Mouse (Mus musculus) G1E-ER4 (cell line): Measurements from ENCODE around the gene Ube3b. TPM values are rescaled to one million over a fixed set of nuclear protein-coding genes. Genes with fewer than 3 reads are reported as not detected.
A peak's percentile ranks its signal among the peaks of the same experiment; 100 is the strongest.

Experiments
- GATA1 ChIP-seq: IDR thresholded peaks from one replicate; pipeline ENCODE4 v1.8.0; 2012; ENCODE audit warnings: low read length, inconsistent platforms
- polyA plus RNA-seq: library from polyadenylated mRNA; stranded (reverse); fragments of >175 nt; gene quantifications from 2 replicates; pipeline ENCODE4 v1.2.3, GENCODE M21; 2012

Ube3b gene
- polyA plus RNA-seq, 1 experiment: 77.4 TPM

- TF ChIP-seq GATA1: no peak
Observed at GRCm38 (mm10) chr5:114370371-114370776, 10.0 kb upstream of the Ube3b start.

DNA sequence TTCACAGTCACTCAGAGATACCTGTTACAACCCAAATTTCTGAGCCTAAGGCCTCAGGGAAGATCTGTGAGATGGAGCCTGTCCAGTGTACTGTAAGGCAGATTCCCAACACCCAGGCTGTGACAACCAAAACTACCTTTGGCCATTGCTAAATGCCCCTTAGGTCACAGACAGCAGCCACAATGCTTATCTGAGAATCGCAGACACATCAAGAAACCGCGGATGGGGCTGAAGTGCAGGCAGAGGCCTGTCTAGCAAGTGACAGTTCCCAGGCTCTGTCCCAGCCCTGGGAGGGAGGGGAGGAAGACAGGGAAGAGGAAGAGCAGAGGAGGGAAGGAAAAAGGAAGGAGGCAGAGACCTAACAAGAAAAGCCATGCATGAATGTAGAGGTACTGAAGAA lies 9.1 kb upstream of the Ube3b start:
- peak; percentile 17 for TF ChIP-seq GATA1

GRCm38 (mm10) chr5:114371731-114372473 lies 8.5 kb upstream of the Ube3b start:
- TF ChIP-seq GATA1: no peak

GRCm38 (mm10) chr5:114372565-114372964 lies 7.8 kb upstream of the Ube3b start:
- TF ChIP-seq GATA1: no peak

DNA sequence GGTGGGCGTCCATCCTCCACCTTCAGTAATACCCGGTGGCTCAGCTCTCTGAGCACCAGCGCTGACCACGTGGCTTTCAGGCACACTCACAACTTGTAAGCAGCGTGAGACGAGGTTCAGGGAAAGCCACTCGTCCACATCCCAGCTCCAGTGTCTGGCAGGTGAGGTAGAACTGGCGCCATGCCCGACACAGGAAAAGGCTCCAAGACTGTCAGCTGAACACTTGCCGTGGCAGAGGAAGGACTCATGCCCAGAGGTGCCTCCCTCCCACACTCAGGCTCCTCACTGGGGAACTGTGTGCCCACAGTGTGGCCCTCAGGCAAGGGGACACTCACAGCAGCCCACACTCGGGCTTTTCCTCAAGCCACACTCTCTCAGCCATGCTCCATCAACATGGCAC lies 7.2 kb upstream of the Ube3b start:
- TF ChIP-seq GATA1: no peak

GRCm38 (mm10) chr5:114373581-114373980 lies 6.8 kb upstream of the Ube3b start:
- no peak for TF ChIP-seq GATA1

DNA sequence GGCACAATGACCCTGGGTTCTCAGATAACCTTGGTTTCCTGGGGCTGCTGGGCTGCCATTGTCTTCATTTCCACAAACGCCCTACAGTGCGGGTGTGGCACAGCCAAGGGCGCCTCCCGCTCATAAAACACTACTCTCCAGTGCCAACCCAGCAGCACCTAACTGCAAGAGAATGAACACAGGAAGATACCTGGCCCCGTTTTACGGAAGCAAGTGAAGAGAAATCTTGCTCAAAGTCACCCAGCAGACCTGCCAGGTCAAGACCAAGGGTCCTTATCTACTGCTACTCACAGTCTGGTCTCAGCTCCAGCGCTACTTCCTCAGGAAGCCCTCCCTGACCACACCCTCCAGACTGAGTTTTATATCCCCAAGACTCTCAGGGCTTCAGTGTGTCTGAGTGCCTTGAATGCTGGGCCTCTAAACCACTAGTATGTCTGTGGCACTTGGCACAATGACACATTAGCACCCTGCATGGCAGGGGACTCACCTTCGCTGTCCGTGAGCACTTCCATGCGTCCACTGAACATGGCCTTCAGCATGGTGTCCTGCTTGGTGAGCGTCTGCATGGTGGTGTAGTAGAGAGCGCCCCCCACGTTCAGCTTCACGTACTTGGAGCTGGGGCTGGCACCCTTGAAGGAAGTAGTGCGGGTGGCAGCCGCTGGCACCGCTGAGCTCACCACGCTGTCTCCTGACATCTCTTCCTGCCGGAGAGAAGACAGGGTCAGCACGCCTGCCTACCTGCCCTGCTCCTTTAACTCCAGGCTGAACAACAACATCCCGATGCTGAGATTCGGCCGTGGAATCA lies 5.8 kb upstream of the Ube3b start:
- no peak for TF ChIP-seq GATA1

DNA sequence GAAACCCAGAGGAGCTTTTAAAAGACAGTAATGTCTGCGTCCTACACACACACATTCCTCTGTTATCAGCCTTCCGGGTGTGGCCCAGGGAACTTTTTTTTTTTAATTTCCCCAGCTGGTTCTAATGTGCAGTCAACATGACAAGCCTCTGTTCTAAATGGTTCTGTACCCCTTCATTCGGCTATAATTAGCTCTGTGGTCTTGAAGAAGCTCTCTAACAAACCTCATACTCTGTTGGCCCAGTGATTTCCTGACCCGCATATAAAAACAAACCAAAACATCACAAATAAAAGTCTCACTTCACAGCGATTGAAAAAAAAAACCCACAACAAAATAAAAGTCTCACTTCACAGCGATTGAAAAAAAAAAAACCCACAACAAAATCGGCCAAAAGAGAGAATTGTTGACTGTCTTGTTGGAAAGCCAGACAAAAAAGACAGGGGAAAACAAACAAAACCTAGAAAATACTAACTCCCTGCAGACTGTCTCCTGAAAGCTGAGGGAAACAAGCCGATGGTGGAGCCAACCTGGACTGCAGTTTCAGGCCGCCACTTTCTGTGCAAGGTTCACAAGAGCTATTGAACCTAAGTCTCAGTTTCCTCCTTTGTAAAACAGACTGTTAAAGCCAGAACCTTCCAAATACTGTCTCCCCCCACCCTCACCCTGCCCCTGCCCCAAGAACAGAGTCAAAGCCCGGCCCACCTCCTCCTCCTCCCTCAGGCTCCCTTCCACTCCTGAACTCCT lies 2.1 kb upstream of the Ube3b start:
- no peak for TF ChIP-seq GATA1

- no peak for TF ChIP-seq GATA1
Observed at GRCm38 (mm10) chr5:114378936-114379335, 1.5 kb upstream of the Ube3b start.

- TF ChIP-seq GATA1: no peak
Observed at GRCm38 (mm10) chr5:114379763-114380162, 644 bp upstream of the Ube3b start.

DNA sequence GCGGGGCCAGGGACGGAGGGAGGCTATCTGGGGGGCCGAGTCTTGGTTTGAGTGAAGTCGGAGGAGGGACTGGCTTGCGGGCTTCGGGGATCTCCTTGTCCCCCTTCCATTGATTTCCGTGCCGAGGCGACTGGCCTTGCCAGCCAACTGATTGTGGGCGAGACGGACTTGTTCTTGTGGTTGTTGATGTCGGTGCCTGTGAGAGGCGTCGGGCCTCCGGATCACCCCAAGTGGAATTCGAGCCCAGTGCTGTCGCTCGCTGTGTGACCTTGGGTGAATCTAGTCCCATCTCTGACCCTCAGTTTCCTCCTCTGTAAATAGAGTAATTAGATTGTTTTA lies 575 bp downstream of the Ube3b start:
- TF ChIP-seq GATA1: no peak

- TF ChIP-seq GATA1: no peak
Observed at GRCm38 (mm10) chr5:114383184-114383904, 2.9 kb downstream of the Ube3b start.

DNA sequence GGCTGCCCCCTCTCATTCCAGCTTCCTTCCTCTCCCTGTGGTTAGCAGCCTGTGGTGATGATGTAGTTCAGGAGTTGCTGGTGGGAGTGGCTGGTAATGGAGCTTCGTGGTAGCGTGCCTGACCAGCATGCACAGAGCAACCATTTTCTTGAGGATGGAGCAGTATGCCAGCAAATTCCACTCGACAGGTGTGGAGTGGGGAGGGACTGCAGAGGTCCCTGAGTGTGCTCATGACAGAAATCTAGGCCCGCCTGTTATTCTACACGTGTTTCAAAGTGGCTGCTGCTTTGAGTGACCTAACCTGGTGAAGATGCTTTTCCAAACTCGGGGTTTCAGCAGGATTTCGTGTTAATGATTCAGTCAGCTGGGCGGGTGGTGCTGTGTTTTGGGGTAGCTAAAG lies 4.0 kb downstream of the Ube3b start:
- no peak for TF ChIP-seq GATA1

DNA sequence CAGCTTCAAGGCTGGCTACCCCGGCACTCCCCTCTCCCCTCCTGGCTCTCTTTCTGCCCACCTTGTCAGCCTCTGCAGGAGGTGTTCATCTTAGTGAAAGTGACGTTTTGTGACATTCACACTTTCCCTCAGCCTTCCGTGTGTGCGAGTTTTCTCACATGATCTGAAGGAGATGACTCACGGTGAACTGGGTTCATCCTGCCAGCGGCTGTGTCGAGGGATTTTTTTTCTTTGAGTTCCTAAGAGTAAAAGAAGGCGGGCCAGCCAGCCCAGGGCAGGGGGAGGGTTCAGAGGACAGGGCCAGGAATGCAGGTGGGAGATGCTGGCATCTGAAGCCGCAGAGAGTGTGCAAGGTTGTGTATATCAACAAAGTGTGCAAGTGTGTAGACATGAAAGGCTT lies 12.8 kb downstream of the Ube3b start:
- no peak for TF ChIP-seq GATA1

DNA sequence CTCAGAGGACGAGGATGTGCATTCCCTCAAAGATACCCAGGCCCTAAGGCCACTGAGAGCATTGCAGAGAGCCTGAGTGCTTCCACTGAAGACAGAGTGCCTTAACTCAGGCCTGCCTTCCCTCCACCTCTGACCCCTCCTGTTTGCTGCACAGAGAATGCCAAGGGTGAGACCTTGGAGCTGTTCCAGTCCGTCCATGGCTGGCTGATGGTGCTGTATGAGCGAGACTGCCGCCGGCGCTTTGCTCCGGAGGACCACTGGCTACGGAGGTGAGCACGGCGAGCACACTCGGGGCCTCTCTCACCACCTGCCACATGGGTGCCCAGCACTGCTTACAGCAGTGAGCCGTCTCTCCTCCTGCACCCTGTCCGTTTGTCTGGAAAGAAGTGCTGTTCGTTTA lies 26.2 kb downstream of the Ube3b start:
- TF ChIP-seq GATA1: no peak

- no peak for TF ChIP-seq GATA1
Observed at GRCm38 (mm10) chr5:114407269-114407668, 26.9 kb downstream of the Ube3b start.
